Mouse (Mus musculus) right cerebral cortex, postnatal 4 days (tissue): ENCODE measurements around the gene Wipi2.

Experiments used
- DNase-seq: peaks from one replicate; pipeline ENCODE4 v3.0.0-alpha.2; 2022

The Wipi2 gene

DNA sequence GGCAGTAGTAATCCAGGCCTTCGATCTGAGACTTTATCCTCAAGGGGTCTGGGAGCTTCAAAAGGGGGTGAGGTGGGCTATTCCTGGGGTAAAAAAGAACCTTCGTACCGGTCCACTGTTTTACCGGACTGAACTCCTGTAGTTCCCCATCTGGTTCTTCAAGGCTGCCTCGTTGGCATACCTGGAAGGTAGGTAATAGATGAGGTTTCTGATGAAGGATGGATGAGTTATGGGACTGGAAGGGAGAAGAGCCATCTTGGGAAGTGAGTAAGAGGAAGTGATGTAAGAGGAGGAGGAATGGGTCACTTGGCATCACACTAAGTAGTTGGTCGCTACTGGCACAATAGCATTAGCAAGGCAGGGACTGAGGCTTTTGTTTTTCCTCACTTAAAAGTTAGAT lies 2.7 kb downstream of the Wipi2 start:
- DNase-seq, result no peak

DNA sequence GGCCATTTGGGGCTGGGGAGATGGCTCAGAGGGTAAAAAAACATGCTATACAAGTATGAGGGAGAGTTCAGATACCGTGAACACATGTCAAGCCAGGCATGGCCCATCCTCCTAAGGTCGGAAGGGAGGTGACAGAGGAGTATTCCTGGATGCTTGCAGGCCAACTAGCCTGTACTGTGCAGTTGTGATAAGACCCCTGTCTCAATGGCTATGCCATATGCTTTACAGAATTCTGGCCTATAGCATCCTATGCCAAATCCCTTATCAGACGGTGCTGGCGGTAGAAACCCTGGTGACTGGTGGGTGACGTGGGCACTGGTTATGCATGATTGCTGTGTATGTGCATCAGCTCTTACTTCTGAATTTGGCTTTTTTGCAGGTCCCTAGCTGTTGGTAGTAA lies 10.3 kb downstream of the Wipi2 start:
- DNase-seq, result no peak

DNA sequence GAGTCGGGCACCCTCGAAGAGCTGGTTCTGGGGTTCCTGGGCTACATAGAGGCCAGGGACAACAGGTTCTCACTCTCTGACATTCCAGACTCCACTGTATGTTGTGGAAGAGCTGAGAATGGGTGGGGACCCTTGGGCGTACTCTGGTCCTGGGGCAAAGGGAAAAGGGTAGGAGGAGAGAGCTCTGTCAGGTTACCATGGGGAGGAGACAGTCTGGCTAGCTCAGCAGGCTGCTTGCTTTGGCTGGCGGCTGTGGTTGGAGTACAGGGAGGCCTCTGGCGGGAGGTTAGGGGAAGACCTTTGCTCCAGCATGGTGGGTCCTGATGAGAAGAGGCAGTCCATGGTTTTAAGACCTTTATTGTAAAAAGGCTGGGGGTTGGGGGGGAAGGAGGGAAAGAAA lies 12.6 kb downstream of the Wipi2 start:
- DNase-seq, result no peak

DNA sequence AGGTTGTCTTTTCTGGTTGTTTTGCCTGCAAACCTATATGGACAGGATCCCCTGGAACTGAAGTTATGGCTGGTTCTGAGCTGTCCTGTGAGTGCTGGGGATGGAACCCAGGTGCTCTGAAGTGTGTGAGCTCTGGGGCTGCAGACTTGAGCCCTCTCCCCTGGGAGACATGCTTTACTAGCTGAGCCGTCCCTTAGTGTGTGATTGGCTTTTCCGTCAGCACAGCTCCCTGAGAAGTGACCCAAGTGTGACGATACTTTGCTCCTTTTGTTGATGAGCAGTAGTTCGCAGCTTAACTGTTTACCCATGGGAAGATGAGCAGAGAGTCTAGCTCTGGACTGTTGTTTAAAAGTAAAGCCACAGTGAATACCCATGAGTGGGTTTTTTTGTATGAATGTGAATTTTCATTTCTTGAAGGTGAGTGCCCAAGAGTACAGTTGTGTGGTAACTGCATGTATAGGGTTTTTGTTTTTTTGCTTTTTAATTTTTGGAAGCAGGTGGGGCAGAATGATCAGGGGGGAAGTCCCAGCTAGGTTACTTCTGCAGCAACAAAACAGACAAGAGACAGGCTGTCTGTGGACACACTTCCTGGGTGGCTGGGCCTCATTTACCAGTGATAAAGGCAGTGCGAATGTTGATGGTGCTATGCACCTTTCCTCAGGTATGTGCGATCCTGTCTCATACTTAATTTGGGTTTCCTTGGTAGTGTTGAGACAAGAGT lies 14.0 kb downstream of the Wipi2 start:
- DNase-seq, result no peak

DNA sequence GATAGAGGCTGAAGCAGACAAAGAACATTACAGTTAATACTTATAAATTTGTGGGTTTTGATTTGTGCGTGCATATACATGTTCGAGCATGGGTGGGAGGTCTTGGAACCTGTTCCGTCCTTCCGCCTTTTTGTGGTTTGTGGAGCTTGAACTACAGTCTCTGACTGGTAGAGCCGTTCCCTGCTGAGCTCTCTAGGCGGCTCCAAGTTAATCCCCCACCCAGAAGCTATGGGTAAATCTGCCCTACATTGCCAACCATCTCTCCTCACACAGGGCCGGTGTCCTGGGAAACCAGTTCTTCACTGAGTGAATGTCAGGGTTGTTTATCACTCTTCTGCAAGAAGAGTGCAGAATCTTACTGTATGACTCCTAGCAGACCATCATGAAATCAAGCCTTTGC lies 20.7 kb downstream of the Wipi2 start:
- no peak for DNase-seq

DNA sequence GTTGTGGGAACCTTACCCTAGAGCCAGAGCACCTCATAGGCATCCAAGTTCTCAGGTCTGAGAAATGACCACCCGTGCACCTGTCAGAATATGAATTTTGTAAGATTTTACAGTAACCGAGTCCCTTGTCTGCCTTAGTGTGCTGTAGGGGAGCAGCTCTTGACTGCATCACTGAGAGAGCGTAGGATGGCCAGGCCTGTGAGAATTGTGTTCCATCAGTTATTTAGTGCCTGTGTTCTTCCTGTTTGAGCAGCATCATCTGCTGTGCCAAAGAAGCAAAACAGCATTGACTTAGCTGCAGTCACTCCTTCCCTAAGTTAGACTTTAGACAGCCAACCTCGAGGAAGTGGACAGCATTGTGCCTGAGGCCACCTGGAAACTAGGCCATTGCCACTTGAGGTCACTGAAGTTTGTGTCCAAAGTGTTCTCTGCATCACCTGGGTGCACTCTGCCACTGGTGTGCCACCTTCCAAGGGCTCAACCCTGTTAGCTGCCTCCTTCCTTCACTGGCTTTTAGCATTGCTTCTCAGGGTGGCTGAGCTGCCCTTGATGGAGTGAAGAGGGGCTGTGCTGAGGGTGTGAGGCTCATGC lies 22.1 kb downstream of the Wipi2 start:
- no peak for DNase-seq

DNA sequence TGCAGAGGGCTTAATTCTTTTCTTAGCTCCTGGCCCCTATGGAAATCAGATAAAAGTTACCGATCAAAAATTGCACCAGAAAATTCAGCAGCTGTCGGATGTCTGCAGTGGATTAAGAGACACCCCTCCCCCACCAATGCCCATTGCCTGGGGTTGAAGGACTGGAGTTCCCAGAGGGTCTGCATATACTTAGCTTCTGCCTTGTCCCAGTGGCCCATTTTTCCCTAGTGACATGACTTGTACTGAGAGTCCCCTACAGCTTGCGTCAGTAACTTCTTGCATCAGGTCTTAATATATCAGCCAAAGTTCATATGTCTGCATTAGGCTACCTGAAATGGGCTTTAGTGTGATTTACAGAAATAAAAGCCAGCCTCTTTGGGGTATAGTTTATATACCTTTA lies 22.9 kb downstream of the Wipi2 start:
- DNase-seq, result no peak

DNA sequence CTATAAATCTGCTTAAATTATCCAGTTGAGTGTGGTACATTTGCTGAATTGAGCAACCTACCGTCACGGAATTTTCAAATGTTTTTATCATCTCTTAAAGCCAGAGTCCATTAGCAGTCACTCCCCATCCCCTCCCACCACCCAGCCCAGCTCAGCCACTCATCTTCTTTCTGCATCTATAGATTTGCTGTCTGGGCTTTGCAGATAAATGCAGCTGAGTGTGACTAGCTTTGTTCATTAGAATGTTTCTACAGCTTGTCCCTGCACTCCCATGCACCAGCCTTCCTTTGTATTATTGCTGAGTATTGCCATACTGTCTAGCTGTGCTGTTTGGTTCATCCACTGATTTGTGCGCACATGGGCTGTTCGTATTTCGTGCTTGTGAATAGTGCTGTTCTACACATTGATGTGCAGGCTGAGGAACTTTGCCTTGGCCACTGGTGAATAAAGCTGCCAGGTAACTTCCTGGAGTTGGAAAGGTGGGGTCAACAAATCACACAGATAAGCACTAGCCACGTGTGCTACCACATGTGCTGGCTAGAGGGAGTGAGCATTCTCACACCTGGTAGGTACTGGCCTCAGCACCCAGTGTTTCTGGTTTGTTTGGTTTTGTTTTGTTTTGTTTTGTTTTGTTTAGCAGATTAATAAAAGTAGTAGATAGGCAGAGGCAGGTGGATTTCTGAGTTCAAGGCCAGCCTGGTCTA lies 23.4 kb downstream of the Wipi2 start:
- DNase-seq, result no peak

DNA sequence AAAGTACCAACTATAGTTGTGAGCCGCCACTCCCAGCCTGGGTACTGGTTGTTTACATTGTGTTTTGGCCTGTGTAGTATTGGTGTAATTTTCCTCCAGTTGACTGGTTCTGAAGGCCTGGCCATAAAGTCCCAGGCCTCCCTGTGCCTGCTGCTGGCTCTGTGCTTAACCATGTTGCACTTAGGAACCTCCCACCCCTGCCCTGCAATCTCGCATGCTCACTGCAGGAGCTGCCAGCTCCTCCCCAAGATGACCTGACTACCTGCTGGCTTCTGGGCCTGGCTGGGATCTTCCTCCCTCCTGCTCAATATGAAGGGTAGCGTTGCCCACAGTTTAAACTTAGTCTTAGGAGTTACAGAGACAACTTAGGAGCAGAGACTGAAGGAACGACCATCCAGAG lies 24.8 kb downstream of the Wipi2 start:
- no peak for DNase-seq

DNA sequence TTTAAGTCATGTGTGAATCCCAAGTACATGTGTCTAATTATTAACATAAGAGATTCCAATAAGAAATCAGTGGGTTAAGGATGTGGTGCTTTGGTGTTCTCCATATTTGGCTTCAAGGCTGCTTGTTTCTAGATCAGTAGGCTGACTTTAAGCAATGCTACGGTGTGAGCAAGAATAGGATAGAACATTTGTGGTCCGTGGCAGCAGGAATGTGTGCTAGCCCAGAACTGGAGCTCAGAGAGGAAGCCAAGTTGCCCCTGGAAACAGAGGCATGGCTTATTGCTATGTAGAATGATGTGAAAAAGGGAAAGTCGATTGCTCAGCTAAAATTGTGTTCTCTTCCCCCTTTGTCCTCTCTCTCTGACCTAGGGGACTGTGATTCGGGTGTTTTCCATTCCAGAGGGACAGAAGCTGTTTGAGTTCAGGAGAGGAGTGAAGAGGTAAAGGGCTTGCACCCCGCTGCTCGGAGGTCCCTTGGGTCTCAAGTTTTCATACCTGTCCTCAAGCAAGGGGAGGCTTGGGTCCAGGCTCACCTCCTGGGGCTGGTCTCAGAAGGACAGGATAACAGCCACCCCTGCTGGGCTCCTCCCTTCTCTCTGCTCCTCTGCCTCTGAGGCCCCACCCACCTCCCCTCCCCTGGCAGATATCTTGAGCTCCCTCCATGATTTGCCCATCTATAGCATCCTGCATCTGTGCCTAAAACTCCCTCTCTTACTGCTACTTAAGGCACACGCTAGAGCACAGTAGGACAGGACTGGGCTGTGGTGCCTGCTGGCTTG lies 33.3 kb downstream of the Wipi2 start:
- no peak for DNase-seq

DNA sequence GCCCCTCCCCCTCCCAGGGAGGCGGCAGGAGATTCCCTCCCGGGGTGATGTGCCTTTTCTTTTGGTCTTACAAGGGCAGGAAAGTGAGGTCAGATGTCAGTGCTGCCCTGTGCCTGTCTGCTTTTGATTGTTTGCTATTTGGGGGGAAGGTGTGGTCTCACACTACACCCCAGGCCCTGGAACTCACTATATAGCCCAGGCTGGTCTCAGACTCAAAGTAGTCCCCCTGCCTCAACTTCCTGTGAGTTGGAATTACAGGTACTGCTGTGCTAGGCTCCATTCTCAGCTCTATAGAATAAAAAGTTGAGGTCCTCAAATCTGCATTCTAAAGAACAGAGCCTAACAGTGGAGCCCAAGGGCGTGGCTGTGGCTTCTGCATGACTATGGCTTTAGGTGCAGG lies 40.4 kb downstream of the Wipi2 start:
- no peak for DNase-seq

DNA sequence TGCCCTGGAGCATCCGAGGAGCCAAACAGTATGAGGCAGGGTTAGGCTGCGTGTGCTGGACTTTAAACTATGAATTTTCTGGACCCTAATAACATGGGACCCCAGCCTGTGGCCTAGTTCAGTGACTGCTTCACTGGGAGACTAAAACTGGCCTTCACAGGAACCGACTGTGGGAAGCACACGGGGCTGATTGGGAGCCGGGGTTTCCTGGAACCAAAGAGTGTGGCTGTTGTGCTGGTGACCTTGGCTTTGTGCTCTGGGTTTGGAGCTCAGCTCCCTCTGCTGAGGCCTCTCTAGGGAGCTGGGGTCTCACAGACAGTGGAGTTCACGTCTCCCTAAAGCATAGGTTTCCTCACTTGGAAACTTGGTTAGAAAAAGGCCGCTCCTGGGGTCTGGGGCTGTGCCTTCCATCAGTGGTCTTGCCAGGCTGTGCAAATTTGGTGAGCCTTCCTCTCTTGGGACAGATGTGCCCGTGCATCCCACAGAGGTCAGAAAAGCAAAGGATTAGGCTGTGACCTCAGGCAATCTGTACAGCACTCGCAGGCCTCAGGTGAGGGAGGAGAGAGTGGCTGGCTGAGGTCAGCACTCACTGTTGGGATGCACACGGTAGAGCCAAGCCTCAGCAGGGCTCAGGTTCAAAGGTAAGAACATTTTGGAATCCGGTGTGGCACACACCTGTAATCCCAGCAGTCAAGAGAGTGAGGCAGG lies 41.2 kb downstream of the Wipi2 start:
- no peak for DNase-seq

DNA sequence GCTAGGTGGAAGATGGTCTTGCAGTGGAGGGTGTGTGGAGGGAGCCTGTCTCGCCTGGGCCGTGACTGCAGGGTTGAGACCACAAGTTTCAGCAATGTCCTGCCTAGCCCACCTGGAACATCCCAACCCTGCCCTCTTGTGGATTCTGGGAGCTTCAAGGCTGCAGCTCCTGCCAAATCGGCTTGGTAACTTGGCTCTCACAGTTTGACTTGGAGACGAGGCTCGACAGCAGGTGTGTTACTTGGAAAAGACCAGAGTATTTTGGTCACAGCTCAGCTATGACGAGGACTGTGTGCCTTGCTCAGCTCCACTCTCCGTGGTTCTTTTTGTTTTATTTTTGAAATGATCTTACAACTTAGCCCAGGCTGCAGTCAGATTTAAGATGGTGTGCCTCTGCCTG lies 42.2 kb downstream of the Wipi2 start:
- no peak for DNase-seq

DNA sequence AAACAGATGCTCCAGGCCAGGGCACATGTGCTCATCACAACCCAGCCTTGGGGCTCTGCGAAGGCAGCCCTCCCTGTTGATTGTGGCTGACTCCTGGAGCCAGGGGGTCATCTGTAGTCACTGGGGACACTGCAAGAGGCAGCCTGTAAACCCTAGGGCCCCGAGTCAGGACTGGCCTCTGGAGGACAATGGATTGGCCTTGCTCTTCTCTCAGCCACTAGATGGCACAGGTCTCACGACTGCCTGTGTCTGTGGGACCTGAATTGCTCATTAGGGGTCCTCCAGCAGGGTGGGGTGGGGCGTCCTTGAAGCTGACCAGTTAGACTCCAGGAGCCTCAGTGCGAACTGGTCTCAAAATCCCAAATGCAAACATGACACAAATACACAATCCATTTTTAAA lies 45.6 kb downstream of the Wipi2 start:
- peak; percentile 28 for DNase-seq

DNA sequence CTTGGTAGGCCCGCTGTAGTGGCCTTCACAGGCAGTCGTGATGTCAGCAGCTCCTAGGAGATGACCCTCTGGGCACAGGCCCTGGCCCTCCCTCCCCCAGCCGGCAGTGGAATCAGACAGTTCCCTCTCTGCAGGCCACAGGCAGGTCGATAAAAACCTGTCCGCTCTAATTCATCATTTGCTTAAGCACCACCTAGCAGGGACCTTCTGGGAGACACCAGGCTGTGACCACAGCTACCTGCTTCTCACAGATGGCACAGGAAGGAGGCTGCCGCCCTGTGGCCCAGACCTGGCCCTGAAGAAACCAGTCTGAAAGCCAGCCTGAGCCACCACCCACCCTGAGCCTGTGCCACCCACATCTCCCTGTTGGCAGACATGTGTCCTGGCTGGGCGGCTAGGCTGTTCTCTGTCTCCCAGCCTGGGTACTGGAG lies 50.7 kb downstream of the Wipi2 start:
- DNase-seq, result no peak

DNA sequence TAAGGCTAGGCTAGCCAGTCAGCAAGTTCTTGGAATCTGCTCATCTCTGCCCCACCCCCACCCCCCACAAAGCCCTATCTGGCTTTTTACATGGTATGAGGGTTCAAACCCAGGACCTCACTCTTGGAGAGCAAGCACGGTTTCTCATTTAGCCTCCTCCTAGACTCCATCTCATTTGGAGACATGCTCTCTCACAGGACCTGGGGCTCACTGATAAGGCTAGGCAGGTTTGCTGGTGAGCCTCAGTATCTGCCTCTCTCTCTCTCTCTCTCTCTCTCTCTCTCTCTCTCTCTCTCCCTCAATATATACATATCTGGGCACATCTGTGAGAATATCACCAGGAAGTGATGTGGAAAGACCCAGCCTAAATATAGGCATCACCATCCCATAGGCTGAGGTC lies 51.6 kb downstream of the Wipi2 start:
- no peak for DNase-seq

DNA sequence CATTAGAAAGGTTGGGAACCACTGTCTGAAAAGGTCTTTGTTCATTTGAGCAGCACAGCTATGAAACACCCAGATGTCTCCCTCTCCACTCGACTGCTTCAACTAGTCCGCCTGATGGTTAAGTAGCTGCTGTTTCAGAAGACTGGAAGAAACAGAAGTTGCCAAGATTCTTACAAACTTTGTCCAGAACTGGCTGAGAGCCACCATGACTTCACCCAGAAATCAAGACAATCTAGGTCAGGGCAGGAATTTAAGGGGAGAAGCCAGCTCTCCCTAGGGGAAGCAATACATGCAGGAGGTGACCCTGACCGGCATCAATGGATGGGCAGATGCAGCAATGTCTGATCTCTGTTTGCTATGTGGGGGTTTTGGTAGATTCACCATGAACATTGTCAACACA lies 54.4 kb downstream of the Wipi2 start:
- no peak for DNase-seq

DNA sequence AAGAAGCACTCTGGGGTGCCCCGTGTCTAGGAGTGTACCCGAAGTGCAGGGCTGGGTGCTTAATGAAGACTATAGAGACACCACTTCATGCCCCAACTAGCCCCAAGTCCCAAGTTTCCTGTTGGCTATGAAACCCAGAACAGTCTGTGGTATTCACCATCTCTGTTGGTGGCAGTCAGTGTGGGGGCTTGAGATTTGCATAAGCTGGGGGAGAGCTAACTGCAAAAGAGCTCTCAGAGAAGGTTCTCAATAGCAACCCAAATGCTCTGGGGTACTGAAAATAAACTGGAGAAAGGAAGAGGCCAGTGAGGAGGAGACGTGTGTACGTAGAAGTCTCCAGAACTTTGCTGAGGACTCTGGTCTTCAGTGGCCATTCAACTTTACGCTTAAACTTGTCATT lies 55.0 kb downstream of the Wipi2 start:
- DNase-seq, result no peak

DNA sequence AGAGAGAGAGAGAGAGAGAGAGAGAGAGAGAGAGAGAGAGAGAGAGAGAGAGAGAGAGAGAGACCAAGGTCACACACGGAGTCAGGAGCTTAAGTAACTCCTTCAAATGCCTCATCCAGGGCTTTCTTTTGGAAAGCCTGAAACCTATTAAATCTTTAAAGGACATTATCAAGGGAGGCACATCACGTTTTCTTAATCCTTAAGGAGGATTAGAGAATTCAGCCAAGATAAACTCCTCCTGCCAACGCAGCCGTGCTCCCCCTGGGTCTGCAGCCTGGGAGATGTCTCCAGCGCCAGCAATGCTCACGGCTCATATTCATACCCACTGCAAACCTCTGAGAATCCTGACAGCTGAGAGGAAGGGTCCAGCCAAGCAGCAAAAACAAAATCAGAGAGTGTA lies 61.4 kb downstream of the Wipi2 start:
- no peak for DNase-seq

DNA sequence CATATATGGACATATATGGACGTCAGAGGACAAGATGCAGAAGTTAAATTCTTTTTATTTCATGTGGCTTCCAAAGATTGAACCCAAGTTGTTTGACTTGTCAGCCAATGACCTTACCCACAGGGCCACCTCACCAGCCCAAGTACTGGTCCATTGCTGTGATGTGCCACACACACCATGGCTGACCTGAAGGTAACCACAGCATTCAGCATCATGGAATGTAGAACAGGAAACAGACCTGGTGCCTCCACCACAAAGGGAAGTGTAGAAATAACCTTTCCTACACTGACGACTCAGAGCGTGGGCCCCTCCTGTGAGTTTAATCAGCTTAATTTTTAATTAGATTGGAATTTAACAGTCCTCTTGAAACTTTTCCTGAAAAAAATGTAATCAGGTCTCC lies 62.8 kb downstream of the Wipi2 start:
- DNase-seq, result no peak

DNA sequence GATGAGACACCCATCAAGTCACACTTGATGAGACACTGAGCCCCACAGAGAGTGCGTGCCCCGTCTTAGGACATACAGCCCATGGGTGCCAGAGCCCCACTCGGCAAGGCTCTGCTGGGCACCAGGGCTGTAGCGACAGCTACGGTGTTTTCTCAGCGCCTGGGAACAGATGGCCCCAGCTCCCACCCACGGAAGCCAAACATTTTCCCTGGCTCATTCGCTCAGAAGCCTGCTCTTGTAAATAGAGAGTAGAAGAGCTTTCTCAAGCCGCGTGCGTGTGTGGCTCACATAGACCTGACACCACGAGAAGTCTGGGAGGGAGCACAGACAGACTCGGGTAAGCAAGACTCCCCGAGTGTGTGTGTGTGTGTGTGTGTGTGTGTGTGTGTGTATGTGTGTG lies 64.8 kb downstream of the Wipi2 start, which contains the start of gene Slc29a4:
Slc29a4 (plus strand) TSS at position 265 of the 400 bp plus-strand sequence.
- peak; percentile 61 for DNase-seq

DNA sequence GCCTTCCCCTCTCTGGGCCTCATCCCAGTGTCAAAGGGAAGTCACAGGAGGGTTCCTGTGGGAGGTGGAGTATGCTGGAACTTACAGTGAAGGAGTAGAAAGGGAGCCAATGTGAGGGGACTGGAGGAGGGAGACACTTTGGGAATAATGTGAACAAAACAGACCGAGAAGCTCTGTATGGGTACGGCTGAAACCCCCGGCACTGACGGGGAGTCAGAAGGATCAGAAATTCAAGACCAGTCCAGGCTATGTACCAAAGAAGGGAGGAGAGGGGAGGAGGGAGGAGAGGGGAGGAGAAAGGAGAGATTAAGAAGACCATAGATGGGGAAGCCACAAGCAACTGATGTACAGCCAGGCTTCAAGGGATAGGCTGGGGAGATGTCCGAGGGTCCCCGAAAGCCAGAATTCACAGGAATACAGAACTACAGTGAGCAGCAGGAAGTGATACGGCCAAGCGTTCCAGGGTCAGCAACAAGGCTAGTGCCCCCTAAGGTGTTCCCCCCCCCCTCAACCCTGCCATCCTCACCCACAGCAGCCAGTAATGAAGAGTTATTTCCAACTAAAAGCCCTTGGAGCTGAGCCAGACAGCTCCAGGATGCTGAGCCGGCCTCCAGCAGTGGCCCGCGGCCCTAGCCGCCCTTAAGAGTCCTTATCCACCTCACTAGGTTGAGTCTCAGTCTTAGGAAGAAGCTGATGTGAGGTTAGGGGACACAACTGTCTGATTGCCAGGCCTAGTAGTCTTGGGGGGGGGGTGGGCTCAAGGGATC lies 65.7 kb downstream of the Wipi2 start:
- no peak for DNase-seq
